Mouse (Mus musculus): ENCODE measurements around the gene Plcb4. TPM values are rescaled to one million over a fixed set of nuclear protein-coding genes. Genes with fewer than 3 reads are reported as not detected.

Gene Plcb4
- polyA plus RNA-seq, 1 experiment from 2014 or later, result 25.3 TPM

GRCm38 (mm10) chr2:135955796-135956195 is 297.0 kb downstream of the Plcb4 start:
- Histone ChIP-seq H3K9ac (ENCODE audit: low read length) (no peak overlapping the region), H3K36me3 (ENCODE audit: control insufficient read depth, insufficient read depth, low read length) (no peaks in the 10 kb centered on the region), H3K4me2 (ENCODE audit: low read depth, low read length) (no peak overlapping the region), H3K4me3 (replicated peaks; ENCODE audit: low read length) (no peak overlapping the region), H3K4me1 (ENCODE audit: control insufficient read depth, insufficient read depth, low read length) (0 out of 2 replicates have a peak, but pooled peaks cover 6% of the 10 kb centered on the region), H3K27ac (ENCODE audit: low read length) (no peak overlapping the region), H3K9me3 (replicated peaks; ENCODE audit: control insufficient read depth, low read length) (no peaks in the 10 kb centered on the region), H3K27me3 (ENCODE audit: control insufficient read depth, insufficient read depth, low read length) (no peaks in the 10 kb centered on the region)
- ATAC-seq (ENCODE audit: insufficient read depth, low FRiP score), result no peak
- WGBS, result 85% methylated on average over 8 of the region's 8 CpGs

- peak; percentile 45; the same call in 1 of the 2 replicates for ATAC-seq (ENCODE audit: insufficient read depth, low FRiP score)
- WGBS, result 31% methylated on average over 7 of the region's 7 CpGs
- Histone ChIP-seq H3K27ac (ENCODE audit: low read length) (no peak overlapping the region), H3K27me3 (ENCODE audit: control insufficient read depth, insufficient read depth, low read length) (no peaks in the 10 kb centered on the region), H3K9me3 (replicated peaks; ENCODE audit: control insufficient read depth, low read length) (no peaks in the 10 kb centered on the region), H3K4me2 (ENCODE audit: low read depth, low read length) (no peak overlapping the region), H3K36me3 (ENCODE audit: control insufficient read depth, insufficient read depth, low read length) (no peaks in the 10 kb centered on the region), H3K4me1 (ENCODE audit: control insufficient read depth, insufficient read depth, low read length) (0 out of 2 replicates have a peak, but pooled peaks cover 6% of the 10 kb centered on the region), H3K4me3 (replicated peaks; ENCODE audit: low read length) (no peak overlapping the region), H3K9ac (ENCODE audit: low read length) (no peak overlapping the region)
These were observed 298.9 kb downstream of the Plcb4 start for GRCm38 (mm10) chr2:135957689-135958088.

DNA sequence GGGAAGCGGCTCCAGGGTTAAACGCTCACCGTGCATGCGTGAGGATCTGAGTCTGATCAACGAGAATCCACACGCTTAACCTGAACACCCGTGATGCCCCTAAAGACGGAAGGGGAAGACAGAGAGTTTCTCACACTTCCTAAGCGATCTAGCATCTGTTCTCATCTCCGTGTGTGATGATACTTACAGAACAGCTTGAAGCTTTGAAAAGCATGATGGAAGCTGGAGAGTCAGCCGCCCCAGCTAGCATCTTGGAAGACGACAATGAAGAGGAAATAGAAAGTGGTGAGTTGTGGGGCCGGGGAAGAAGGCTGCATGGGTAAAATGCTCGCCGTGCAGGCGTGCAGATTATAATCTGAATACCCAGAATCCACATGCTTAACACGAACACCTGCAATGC is 299.6 kb downstream of the Plcb4 start:
- no peak for ATAC-seq (ENCODE audit: insufficient read depth, low FRiP score)
- Histone ChIP-seq H3K27ac (ENCODE audit: low read length) (no peak overlapping the region), H3K4me2 (ENCODE audit: low read depth, low read length) (no peak overlapping the region), H3K4me3 (replicated peaks; ENCODE audit: low read length) (no peak overlapping the region), H3K9ac (ENCODE audit: low read length) (no peak overlapping the region), H3K36me3 (ENCODE audit: control insufficient read depth, insufficient read depth, low read length) (no peaks in the 10 kb centered on the region), H3K27me3 (ENCODE audit: control insufficient read depth, insufficient read depth, low read length) (no peaks in the 10 kb centered on the region), H3K9me3 (replicated peaks; ENCODE audit: control insufficient read depth, low read length) (no peaks in the 10 kb centered on the region), H3K4me1 (ENCODE audit: control insufficient read depth, insufficient read depth, low read length) (0 out of 2 replicates have a peak, but pooled peaks cover 6% of the 10 kb centered on the region)
- 81% methylated on average over 17 of the region's 17 CpGs for WGBS

- 85% methylated on average over 14 of the region's 14 CpGs for WGBS
- Histone ChIP-seq H3K4me2 (ENCODE audit: low read depth, low read length) (no peak overlapping the region), H3K36me3 (ENCODE audit: control insufficient read depth, insufficient read depth, low read length) (no peaks in the 10 kb centered on the region), H3K4me3 (replicated peaks; ENCODE audit: low read length) (no peak overlapping the region), H3K4me1 (ENCODE audit: control insufficient read depth, insufficient read depth, low read length) (no peaks in the 10 kb centered on the region), H3K27ac (ENCODE audit: low read length) (no peak overlapping the region), H3K9me3 (replicated peaks; ENCODE audit: control insufficient read depth, low read length) (no peaks in the 10 kb centered on the region), H3K27me3 (ENCODE audit: control insufficient read depth, insufficient read depth, low read length) (no peaks in the 10 kb centered on the region), H3K9ac (ENCODE audit: low read length) (no peak overlapping the region)
- no peak for ATAC-seq (ENCODE audit: insufficient read depth, low FRiP score)
These were observed 304.3 kb downstream of the Plcb4 start for GRCm38 (mm10) chr2:135963089-135963488.

DNA sequence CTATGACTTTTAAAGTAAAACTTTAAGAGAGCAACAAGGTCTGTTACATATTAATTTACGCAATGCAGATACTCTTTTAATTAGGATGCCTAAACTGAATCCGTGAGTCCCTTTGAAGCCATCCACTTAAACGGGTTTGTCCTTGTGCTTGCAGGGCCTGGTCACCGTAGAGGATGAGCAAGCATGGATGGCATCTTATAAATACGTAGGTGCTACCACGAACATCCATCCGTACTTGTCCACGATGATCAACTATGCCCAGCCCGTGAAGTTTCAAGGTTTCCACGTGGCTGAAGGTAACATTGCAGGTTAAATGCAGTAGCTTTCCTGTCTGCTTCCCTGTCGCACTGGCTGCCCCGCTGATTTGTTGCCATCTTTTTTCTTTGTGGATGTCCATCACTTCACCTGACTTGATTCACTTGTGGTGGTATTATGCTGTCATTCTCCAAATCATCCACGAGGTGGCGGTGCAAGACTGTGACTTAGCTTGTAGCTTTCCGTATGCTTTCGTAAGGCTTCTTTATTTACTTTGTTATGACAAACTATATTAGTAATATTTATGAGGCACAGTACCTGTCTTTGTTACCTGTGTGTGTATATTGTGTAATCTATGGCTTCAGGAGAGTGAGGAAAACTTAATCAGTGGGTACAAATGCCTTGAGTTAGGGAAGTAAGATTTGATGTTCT is 308.2 kb downstream of the Plcb4 start:
- H3K27ac ChIP-seq (ENCODE audit: low read length), result no peak overlapping the region
- no peaks in the 10 kb centered on the region for H3K4me1 ChIP-seq (ENCODE audit: control insufficient read depth, insufficient read depth, low read length)
- no peaks in the 10 kb centered on the region for H3K36me3 ChIP-seq (ENCODE audit: control insufficient read depth, insufficient read depth, low read length)
- no peak overlapping the region for H3K9ac ChIP-seq (ENCODE audit: low read length)
- H3K27me3 ChIP-seq (ENCODE audit: control insufficient read depth, insufficient read depth, low read length), result no peaks in the 10 kb centered on the region
- no peak for ATAC-seq (ENCODE audit: insufficient read depth, low FRiP score)
- 59% methylated on average over 16 of the region's 16 CpGs for WGBS
- H3K4me3 ChIP-seq (replicated peaks; ENCODE audit: low read length), result no peak overlapping the region
- H3K9me3 ChIP-seq (replicated peaks; ENCODE audit: control insufficient read depth, low read length), result no peaks in the 10 kb centered on the region
- no peak overlapping the region for H3K4me2 ChIP-seq (ENCODE audit: low read depth, low read length)

GRCm38 (mm10) chr2:135968159-135968558 is 309.3 kb downstream of the Plcb4 start:
- H3K4me2 ChIP-seq (ENCODE audit: low read depth, low read length), result no peak overlapping the region
- no peak overlapping the region for H3K4me3 ChIP-seq (replicated peaks; ENCODE audit: low read length)
- H3K9ac ChIP-seq (ENCODE audit: low read length), result no peak overlapping the region
- no peaks in the 10 kb centered on the region for H3K4me1 ChIP-seq (ENCODE audit: control insufficient read depth, insufficient read depth, low read length)
- no peak for ATAC-seq (ENCODE audit: insufficient read depth, low FRiP score)
- no peaks in the 10 kb centered on the region for H3K36me3 ChIP-seq (ENCODE audit: control insufficient read depth, insufficient read depth, low read length)
- no peaks in the 10 kb centered on the region for H3K9me3 ChIP-seq (replicated peaks; ENCODE audit: control insufficient read depth, low read length)
- 90% methylated on average over 12 of the region's 12 CpGs for WGBS
- no peaks in the 10 kb centered on the region for H3K27me3 ChIP-seq (ENCODE audit: control insufficient read depth, insufficient read depth, low read length)
- H3K27ac ChIP-seq (ENCODE audit: low read length), result no peak overlapping the region

DNA sequence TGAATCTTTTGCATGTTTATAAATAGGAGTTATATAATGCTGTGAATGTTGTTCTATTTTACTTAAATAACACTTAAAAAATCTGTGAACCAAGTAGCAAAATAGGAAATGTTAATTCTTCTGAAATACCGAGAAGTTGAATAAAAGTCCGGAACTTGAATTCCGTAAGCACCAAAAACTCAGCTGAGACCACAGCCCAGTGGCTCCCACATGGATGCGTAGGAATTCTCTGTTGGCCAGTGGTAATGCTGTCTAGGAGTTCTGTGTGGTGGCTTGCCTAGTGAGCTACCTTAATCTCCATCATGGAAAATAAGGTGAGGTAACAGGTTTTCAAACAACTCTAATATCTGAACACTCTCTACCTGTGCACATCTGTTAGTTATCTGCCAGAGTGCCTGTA is 312.1 kb downstream of the Plcb4 start:
- WGBS, result 95% methylated on average over 4 of the region's 4 CpGs
- no peak overlapping the region for H3K9ac ChIP-seq (ENCODE audit: low read length)
- H3K4me3 ChIP-seq (replicated peaks; ENCODE audit: low read length), result no peak overlapping the region
- H3K27ac ChIP-seq (ENCODE audit: low read length), result no peak overlapping the region
- no peaks in the 10 kb centered on the region for H3K9me3 ChIP-seq (replicated peaks; ENCODE audit: control insufficient read depth, low read length)
- no peak for ATAC-seq (ENCODE audit: insufficient read depth, low FRiP score)
- H3K4me2 ChIP-seq (ENCODE audit: low read depth, low read length), result no peak overlapping the region
- no peaks in the 10 kb centered on the region for H3K27me3 ChIP-seq (ENCODE audit: control insufficient read depth, insufficient read depth, low read length)
- H3K4me1 ChIP-seq (ENCODE audit: control insufficient read depth, insufficient read depth, low read length), result no peaks in the 10 kb centered on the region
- H3K36me3 ChIP-seq (ENCODE audit: control insufficient read depth, insufficient read depth, low read length), result no peaks in the 10 kb centered on the region

- no peak overlapping the region for H3K9ac ChIP-seq (ENCODE audit: low read length)
- no peaks in the 10 kb centered on the region for H3K9me3 ChIP-seq (replicated peaks; ENCODE audit: control insufficient read depth, low read length)
- ATAC-seq (ENCODE audit: insufficient read depth, low FRiP score), result no peak
- H3K4me2 ChIP-seq (ENCODE audit: low read depth, low read length), result no peak overlapping the region
- no peaks in the 10 kb centered on the region for H3K4me1 ChIP-seq (ENCODE audit: control insufficient read depth, insufficient read depth, low read length)
- no peaks in the 10 kb centered on the region for H3K36me3 ChIP-seq (ENCODE audit: control insufficient read depth, insufficient read depth, low read length)
- 93% methylated on average over 9 of the region's 9 CpGs for WGBS
- H3K4me3 ChIP-seq (replicated peaks; ENCODE audit: low read length), result no peak overlapping the region
- H3K27me3 ChIP-seq (ENCODE audit: control insufficient read depth, insufficient read depth, low read length), result no peaks in the 10 kb centered on the region
- no peak overlapping the region for H3K27ac ChIP-seq (ENCODE audit: low read length)
These were observed 317.2 kb downstream of the Plcb4 start for GRCm38 (mm10) chr2:135975978-135976377.

DNA sequence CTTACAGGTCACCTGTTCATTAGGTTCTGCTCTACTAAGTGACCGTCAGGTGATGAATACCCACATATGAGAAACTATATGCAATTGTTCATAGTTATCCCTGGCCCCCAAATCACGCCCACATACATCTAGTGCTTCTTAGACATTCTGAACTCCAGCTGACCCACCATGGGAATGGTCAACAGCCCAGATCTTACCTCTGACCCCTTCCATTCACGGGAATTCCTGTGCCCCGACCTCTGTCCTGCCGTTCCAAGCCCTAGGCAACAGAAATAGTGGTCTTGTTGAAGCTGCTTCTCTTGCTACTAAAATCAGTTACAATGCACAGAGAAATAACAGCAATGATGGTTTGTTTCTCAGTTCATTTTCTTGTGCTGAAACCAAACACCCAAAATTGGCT is 320.0 kb downstream of the Plcb4 start:
- no peak overlapping the region for H3K4me2 ChIP-seq (ENCODE audit: low read depth, low read length)
- no peak for ATAC-seq (ENCODE audit: insufficient read depth, low FRiP score)
- H3K4me3 ChIP-seq (replicated peaks; ENCODE audit: low read length), result no peak overlapping the region
- H3K27ac ChIP-seq (ENCODE audit: low read length), result no peak overlapping the region
- H3K36me3 ChIP-seq (ENCODE audit: control insufficient read depth, insufficient read depth, low read length), result 0 out of 2 replicates have a peak, but pooled peaks cover 2% of the 10 kb centered on the region
- H3K9ac ChIP-seq (ENCODE audit: low read length), result no peak overlapping the region
- H3K9me3 ChIP-seq (replicated peaks; ENCODE audit: control insufficient read depth, low read length), result no peaks in the 10 kb centered on the region
- H3K27me3 ChIP-seq (ENCODE audit: control insufficient read depth, insufficient read depth, low read length), result no peaks in the 10 kb centered on the region
- WGBS, result 55% methylated on average over 5 of the region's 5 CpGs
- no peaks in the 10 kb centered on the region for H3K4me1 ChIP-seq (ENCODE audit: control insufficient read depth, insufficient read depth, low read length)

Measured in stomach, embryonic 16.5 days (tissue).